Mouse (Mus musculus): ENCODE data around the gene Cngb1. TPM values are rescaled to one million over a fixed set of nuclear protein-coding genes. Genes with fewer than 3 reads are reported as not detected.

The Cngb1 gene
- polyA plus RNA-seq, 2 experiments, result 0.06 TPM; not detected in 1

GRCm38 (mm10) chr8:95351461-95351860, 45.1 kb upstream of the Cngb1 start:
- no peaks in the 10 kb centered on the region for H3K4me1 ChIP-seq (replicated peaks; ENCODE audit: control insufficient read depth in 2 of 2, insufficient read depth in 2 of 2, low read length in 1 of 2)
- ATAC-seq (ENCODE audit: insufficient read depth) (no peak), DNase-seq (ENCODE audit: low read depth in 3 of 3, low spot score in 3 of 3) (no peak)
- no peak overlapping the region for H3K9ac ChIP-seq (replicated peaks)
- no peaks in the 10 kb centered on the region for H3K36me3 ChIP-seq (replicated peaks; ENCODE audit: control insufficient read depth, insufficient read depth, low read depth)
- 6% methylated on average over 15 of the region's 15 CpGs for WGBS (ENCODE audit: insufficient replicate concordance)
- H3K9me3 ChIP-seq (ENCODE audit: control insufficient read depth, low read length), result no peaks in the 10 kb centered on the region
- TF ChIP-seq CTCF (IDR thresholded peaks at IDR 0.05; ENCODE audit: low read depth), result no peak
- no peak for TF ChIP-seq EP300 (IDR thresholded peaks at IDR 0.05; ENCODE audit: low read depth)
- no peak overlapping the region for H3K27ac ChIP-seq
- H3K4me2 ChIP-seq (ENCODE audit: low read depth), result peak overlapping the region; percentile 58
- H3K27me3 ChIP-seq (ENCODE audit: control insufficient read depth, insufficient read depth, low read length), result peaks cover 38% of the 10 kb centered on the region
- H3K4me3 ChIP-seq (ENCODE audit: insufficient read depth in 1 of 2, low read depth in 2 of 2, low read length in 2 of 2), result no peak overlapping the region

- no peak overlapping the region for H3K27ac ChIP-seq
- TF ChIP-seq EP300 (IDR thresholded peaks at IDR 0.05; ENCODE audit: low read depth), result no peak
- no peak for TF ChIP-seq CTCF (IDR thresholded peaks at IDR 0.05; ENCODE audit: low read depth)
- WGBS (ENCODE audit: insufficient replicate concordance), result 51% methylated on average over 19 of the region's 19 CpGs
- H3K4me3 ChIP-seq (ENCODE audit: insufficient read depth in 1 of 2, low read depth in 2 of 2, low read length in 2 of 2), result no peak overlapping the region
- peaks cover 33% of the 10 kb centered on the region for H3K27me3 ChIP-seq (ENCODE audit: control insufficient read depth, insufficient read depth, low read length)
- H3K36me3 ChIP-seq (replicated peaks; ENCODE audit: control insufficient read depth, insufficient read depth, low read depth), result no peaks in the 10 kb centered on the region
- no peaks in the 10 kb centered on the region for H3K4me1 ChIP-seq (replicated peaks; ENCODE audit: control insufficient read depth in 2 of 2, insufficient read depth in 2 of 2, low read length in 1 of 2)
- H3K4me2 ChIP-seq (ENCODE audit: low read depth), result no peak overlapping the region
- no peaks in the 10 kb centered on the region for H3K9me3 ChIP-seq (ENCODE audit: control insufficient read depth, low read length)
- DNase-seq (ENCODE audit: low read depth in 3 of 3, low spot score in 3 of 3), result no peak
- ATAC-seq (ENCODE audit: insufficient read depth), result no peak
- no peak overlapping the region for H3K9ac ChIP-seq (replicated peaks)
Measured at GRCm38 (mm10) chr8:95348811-95349630, 42.6 kb upstream of the Cngb1 start.

- 56% methylated on average over 2 of the region's 2 CpGs for WGBS (ENCODE audit: insufficient replicate concordance)
- Histone ChIP-seq H3K4me3 (ENCODE audit: insufficient read depth in 1 of 2, low read depth in 2 of 2, low read length in 2 of 2) (no peak overlapping the region), H3K36me3 (replicated peaks; ENCODE audit: control insufficient read depth, insufficient read depth, low read depth) (no peaks in the 10 kb centered on the region), H3K27me3 (ENCODE audit: control insufficient read depth, insufficient read depth, low read length) (peaks cover 26% of the 10 kb centered on the region), H3K9ac (replicated peaks) (no peak overlapping the region), H3K9me3 (ENCODE audit: control insufficient read depth, low read length) (no peaks in the 10 kb centered on the region), H3K4me2 (ENCODE audit: low read depth) (no peak overlapping the region), H3K4me1 (replicated peaks; ENCODE audit: control insufficient read depth in 2 of 2, insufficient read depth in 2 of 2, low read length in 1 of 2) (no peaks in the 10 kb centered on the region), H3K27ac (no peak overlapping the region)
- DNase-seq (ENCODE audit: low read depth in 3 of 3, low spot score in 3 of 3) (no peak), ATAC-seq (ENCODE audit: insufficient read depth) (no peak)
- TF ChIP-seq CTCF (IDR thresholded peaks at IDR 0.05; ENCODE audit: low read depth) (no peak), EP300 (IDR thresholded peaks at IDR 0.05; ENCODE audit: low read depth) (no peak)
Measured at GRCm38 (mm10) chr8:95348356-95348755, 42.0 kb upstream of the Cngb1 start.

- WGBS (ENCODE audit: insufficient replicate concordance), result 36% methylated on average over 8 of the region's 8 CpGs
- Histone ChIP-seq H3K27ac (no peak overlapping the region), H3K4me2 (ENCODE audit: low read depth) (no peak overlapping the region), H3K9ac (replicated peaks) (no peak overlapping the region), H3K27me3 (ENCODE audit: control insufficient read depth, insufficient read depth, low read length) (peaks cover 12% of the 10 kb centered on the region), H3K9me3 (ENCODE audit: control insufficient read depth, low read length) (no peaks in the 10 kb centered on the region), H3K36me3 (replicated peaks; ENCODE audit: control insufficient read depth, insufficient read depth, low read depth) (no peaks in the 10 kb centered on the region), H3K4me1 (replicated peaks; ENCODE audit: control insufficient read depth in 2 of 2, insufficient read depth in 2 of 2, low read length in 1 of 2) (no peaks in the 10 kb centered on the region), H3K4me3 (ENCODE audit: insufficient read depth in 1 of 2, low read depth in 2 of 2, low read length in 2 of 2) (no peak overlapping the region)
- TF ChIP-seq CTCF (IDR thresholded peaks at IDR 0.05; ENCODE audit: low read depth), result peak; percentile 69
- no peak for TF ChIP-seq EP300 (IDR thresholded peaks at IDR 0.05; ENCODE audit: low read depth)
- DNase-seq (ENCODE audit: low read depth in 3 of 3, low spot score in 3 of 3), result peak in 1 of 3 experiments; percentile 32
- no peak for ATAC-seq (ENCODE audit: insufficient read depth)
Measured at GRCm38 (mm10) chr8:95346643-95347545, 40.5 kb upstream of the Cngb1 start.

- 58% methylated on average over 6 of the region's 6 CpGs for WGBS (ENCODE audit: insufficient replicate concordance)
- Histone ChIP-seq H3K36me3 (replicated peaks; ENCODE audit: control insufficient read depth, insufficient read depth, low read depth) (no peaks in the 10 kb centered on the region), H3K4me2 (ENCODE audit: low read depth) (no peak overlapping the region), H3K4me3 (ENCODE audit: insufficient read depth in 1 of 2, low read depth in 2 of 2, low read length in 2 of 2) (no peak overlapping the region), H3K9ac (replicated peaks) (no peak overlapping the region), H3K4me1 (replicated peaks; ENCODE audit: control insufficient read depth in 2 of 2, insufficient read depth in 2 of 2, low read length in 1 of 2) (no peaks in the 10 kb centered on the region), H3K27me3 (ENCODE audit: control insufficient read depth, insufficient read depth, low read length) (no peaks in the 10 kb centered on the region), H3K27ac (no peak overlapping the region), H3K9me3 (ENCODE audit: control insufficient read depth, low read length) (no peaks in the 10 kb centered on the region)
- ATAC-seq (ENCODE audit: insufficient read depth), result no peak
- no peak for DNase-seq (ENCODE audit: low read depth in 3 of 3, low spot score in 3 of 3)
- TF ChIP-seq EP300 (IDR thresholded peaks at IDR 0.05; ENCODE audit: low read depth) (no peak), CTCF (IDR thresholded peaks at IDR 0.05; ENCODE audit: low read depth) (peak; percentile 29; the same call in 1 of the 2 replicates)
Measured at GRCm38 (mm10) chr8:95344668-95345067, 38.3 kb upstream of the Cngb1 start.

All from liver, embryonic 14.5 days (tissue).